Mouse (Mus musculus): ENCODE data around the gene Rtn4rl2. TPM values are rescaled to one million over a fixed set of nuclear protein-coding genes. Genes with fewer than 3 reads are reported as not detected.
A peak's percentile ranks its signal among the peaks of the same experiment; 100 is the strongest.
"Not testable (repeated sequence)": the region's sequence is repeated elsewhere in the genome, so short reads cannot be mapped to it uniquely, and the experiment has no call there.

The Rtn4rl2 gene
- polyA plus RNA-seq (2016; fragmentation: Nextera tagmentation; extraction: Ambion mirVana) = 9.5 and 14.7 TPM in 2 replicates

GRCm38 (mm10) chr2:84886234-84886731, at the start of gene Rtn4rl2:
Rtn4rl2 (minus strand) TSS chr2:84886710.
- H3K27me3 ChIP-seq (replicated peaks) = peaks cover 84% of the 10 kb centered on the region
- H3K4me2 ChIP-seq (replicated peaks) = peak within 1 kb of the TSS; percentile 91
- no peaks in the 10 kb centered on the region for H3K9me3 ChIP-seq
- peak within 1 kb of the TSS; percentile 55 for H3K4me3 ChIP-seq
- no peak within 1 kb of the TSS for H3K27ac ChIP-seq
- H3K4me1 ChIP-seq = peaks cover 49% of the 10 kb centered on the region
- WGBS = 0% methylated on average over 33 of the region's 35 CpGs
- no peaks in the 10 kb centered on the region for H3K36me3 ChIP-seq
- peak within 1 kb of the TSS; percentile 64 for H3K9ac ChIP-seq
- ATAC-seq (ENCODE audit: low FRiP score, low read depth) = peak; percentile 11

- H3K4me2 ChIP-seq (replicated peaks) = no peak overlapping the region
- H3K27me3 ChIP-seq (replicated peaks) = no peaks in the 10 kb centered on the region
- no peak overlapping the region for H3K9ac ChIP-seq
- no peaks in the 10 kb centered on the region; the same call in 1 of the 2 replicates for H3K4me1 ChIP-seq
- no peaks in the 10 kb centered on the region for H3K36me3 ChIP-seq
- H3K9me3 ChIP-seq = no peaks in the 10 kb centered on the region
- ATAC-seq (ENCODE audit: low FRiP score, low read depth) = no peak
- no peak overlapping the region for H3K4me3 ChIP-seq
- H3K27ac ChIP-seq = no peak overlapping the region
- 79% methylated on average over 5 of the region's 5 CpGs for WGBS
Measured at GRCm38 (mm10) chr2:84935065-84935464, 48.6 kb upstream of the Rtn4rl2 start.

DNA sequence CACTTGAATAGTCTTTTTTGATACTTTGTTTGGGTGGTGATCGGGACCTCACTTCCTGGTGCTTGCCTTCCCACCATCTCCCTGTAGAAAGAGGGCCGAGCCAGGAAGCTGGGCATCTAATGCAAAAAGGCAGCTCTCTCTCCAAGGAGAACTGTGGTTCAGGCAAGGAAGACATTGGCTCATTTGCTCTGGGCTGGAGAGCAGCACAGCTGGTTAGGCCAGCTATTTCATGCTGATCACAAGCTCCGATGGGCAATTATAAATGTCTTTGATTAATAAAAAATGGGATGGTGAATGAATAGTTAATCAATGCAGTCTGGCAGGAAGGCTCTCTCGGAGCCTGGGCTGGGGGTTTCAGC, 48.1 kb upstream of the Rtn4rl2 start:
- Histone ChIP-seq H3K36me3 (no peaks in the 10 kb centered on the region), H3K4me3 (no peak overlapping the region), H3K9me3 (no peaks in the 10 kb centered on the region), H3K27me3 (replicated peaks) (no peaks in the 10 kb centered on the region), H3K4me1 (no peaks in the 10 kb centered on the region; the same call in 1 of the 2 replicates), H3K27ac (no peak overlapping the region), H3K4me2 (replicated peaks) (no peak overlapping the region), H3K9ac (no peak overlapping the region)
- 65% methylated on average over 4 of the region's 4 CpGs for WGBS
- no peak for ATAC-seq (ENCODE audit: low FRiP score, low read depth)

GRCm38 (mm10) chr2:84933992-84934648, 47.6 kb upstream of the Rtn4rl2 start:
- Histone ChIP-seq H3K9me3 (no peaks in the 10 kb centered on the region), H3K4me2 (replicated peaks) (no peak overlapping the region), H3K36me3 (no peaks in the 10 kb centered on the region), H3K4me3 (no peak overlapping the region), H3K27ac (no peak overlapping the region), H3K27me3 (replicated peaks) (no peaks in the 10 kb centered on the region), H3K9ac (0 out of 2 replicates have a peak overlapping the region, but pooled peaks have one; percentile 13), H3K4me1 (no peaks in the 10 kb centered on the region; the same call in 1 of the 2 replicates)
- ATAC-seq (ENCODE audit: low FRiP score, low read depth) = no peak
- WGBS = 87% methylated on average over 8 of the region's 8 CpGs

- H3K9me3 ChIP-seq = no peaks in the 10 kb centered on the region
- H3K4me3 ChIP-seq = no peak overlapping the region
- H3K9ac ChIP-seq = no peak overlapping the region
- H3K36me3 ChIP-seq = no peaks in the 10 kb centered on the region
- ATAC-seq (ENCODE audit: low FRiP score, low read depth) = no peak
- H3K27me3 ChIP-seq (replicated peaks) = no peaks in the 10 kb centered on the region
- no peak overlapping the region for H3K4me2 ChIP-seq (replicated peaks)
- no peaks in the 10 kb centered on the region for H3K4me1 ChIP-seq
- WGBS = 95% methylated on average over 7 of the region's 7 CpGs
- H3K27ac ChIP-seq = no peak overlapping the region
Measured at GRCm38 (mm10) chr2:84930186-84930585, 43.7 kb upstream of the Rtn4rl2 start.

GRCm38 (mm10) chr2:84919601-84920108, 33.1 kb upstream of the Rtn4rl2 start:
- 90% methylated on average over 10 of the region's 10 CpGs for WGBS
- Histone ChIP-seq H3K4me2 (replicated peaks) (no peak overlapping the region), H3K9me3 (no peaks in the 10 kb centered on the region), H3K9ac (no peak overlapping the region), H3K27ac (no peak overlapping the region), H3K27me3 (replicated peaks) (no peaks in the 10 kb centered on the region), H3K36me3 (no peaks in the 10 kb centered on the region), H3K4me3 (no peak overlapping the region), H3K4me1 (no peaks in the 10 kb centered on the region)
- ATAC-seq (ENCODE audit: low FRiP score, low read depth) = no peak

- no peak overlapping the region for H3K9ac ChIP-seq
- H3K4me3 ChIP-seq = no peak overlapping the region
- H3K4me2 ChIP-seq (replicated peaks) = no peak overlapping the region
- no peaks in the 10 kb centered on the region for H3K4me1 ChIP-seq
- no peaks in the 10 kb centered on the region for H3K9me3 ChIP-seq
- 75% methylated on average over 3 of the region's 3 CpGs for whole genome bisulfite sequencing
- H3K36me3 ChIP-seq = no peaks in the 10 kb centered on the region
- no peak for ATAC-seq (ENCODE audit: low FRiP score, low read depth)
- no peaks in the 10 kb centered on the region for H3K27me3 ChIP-seq (replicated peaks)
- no peak overlapping the region for H3K27ac ChIP-seq
Measured at GRCm38 (mm10) chr2:84918188-84918587, 31.7 kb upstream of the Rtn4rl2 start.

GRCm38 (mm10) chr2:84916548-84917320, 30.2 kb upstream of the Rtn4rl2 start:
- no peak overlapping the region for H3K4me2 ChIP-seq (replicated peaks)
- H3K9ac ChIP-seq = no peak overlapping the region
- no peak overlapping the region for H3K4me3 ChIP-seq
- H3K4me1 ChIP-seq = no peaks in the 10 kb centered on the region
- ATAC-seq (ENCODE audit: low FRiP score, low read depth) = no peak
- 84% methylated on average over 8 of the region's 8 CpGs for WGBS
- H3K27ac ChIP-seq = no peak overlapping the region
- no peaks in the 10 kb centered on the region for H3K9me3 ChIP-seq
- no peaks in the 10 kb centered on the region for H3K36me3 ChIP-seq
- no peaks in the 10 kb centered on the region for H3K27me3 ChIP-seq (replicated peaks)

DNA sequence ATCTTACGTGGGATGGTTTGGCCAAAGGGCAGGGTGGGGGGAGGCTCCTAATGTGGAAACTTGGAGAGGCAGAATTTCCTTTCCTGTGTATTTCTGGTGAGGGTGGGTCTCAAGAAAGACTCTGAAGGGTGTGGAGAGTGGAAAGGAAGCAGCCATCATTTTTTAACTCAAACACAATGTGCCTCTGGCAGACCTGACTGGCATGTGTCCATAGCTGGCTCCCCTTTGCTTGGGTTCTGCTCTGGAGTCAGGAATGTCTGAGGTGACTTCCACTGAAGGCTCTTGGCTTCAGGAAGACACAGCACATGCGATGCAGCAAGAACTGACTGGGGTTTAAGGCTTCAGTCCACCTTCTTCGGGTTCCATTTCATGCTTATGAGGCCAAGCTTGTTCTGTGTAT, 28.8 kb upstream of the Rtn4rl2 start:
- no peak overlapping the region for H3K4me2 ChIP-seq (replicated peaks)
- no peak overlapping the region for H3K9ac ChIP-seq
- H3K27ac ChIP-seq = no peak overlapping the region
- WGBS = 82% methylated on average over 3 of the region's 3 CpGs
- no peaks in the 10 kb centered on the region for H3K9me3 ChIP-seq
- ATAC-seq (ENCODE audit: low FRiP score, low read depth) = no peak
- H3K4me1 ChIP-seq = no peaks in the 10 kb centered on the region
- no peaks in the 10 kb centered on the region for H3K36me3 ChIP-seq
- no peak overlapping the region for H3K4me3 ChIP-seq
- H3K27me3 ChIP-seq (replicated peaks) = no peaks in the 10 kb centered on the region

GRCm38 (mm10) chr2:84913881-84914280, 27.4 kb upstream of the Rtn4rl2 start:
- H3K36me3 ChIP-seq = no peaks in the 10 kb centered on the region
- H3K27me3 ChIP-seq (replicated peaks) = no peaks in the 10 kb centered on the region
- no peaks in the 10 kb centered on the region for H3K9me3 ChIP-seq
- no peaks in the 10 kb centered on the region for H3K4me1 ChIP-seq
- H3K4me3 ChIP-seq = no peak overlapping the region
- no peak overlapping the region for H3K9ac ChIP-seq
- no peak overlapping the region for H3K27ac ChIP-seq
- H3K4me2 ChIP-seq (replicated peaks) = no peak overlapping the region
- ATAC-seq (ENCODE audit: low FRiP score, low read depth) = no peak
- WGBS = 84% methylated on average over 5 of the region's 5 CpGs

- Histone ChIP-seq H3K4me3 (no peak overlapping the region), H3K27me3 (replicated peaks) (no peaks in the 10 kb centered on the region), H3K9ac (no peak overlapping the region), H3K27ac (no peak overlapping the region), H3K4me2 (replicated peaks) (no peak overlapping the region), H3K9me3 (no peaks in the 10 kb centered on the region), H3K4me1 (no peaks in the 10 kb centered on the region), H3K36me3 (no peaks in the 10 kb centered on the region)
- ATAC-seq (ENCODE audit: low FRiP score, low read depth) = no peak
- 53% methylated on average over 3 of the region's 3 CpGs for WGBS
Measured at GRCm38 (mm10) chr2:84912722-84913121, 26.2 kb upstream of the Rtn4rl2 start.

DNA sequence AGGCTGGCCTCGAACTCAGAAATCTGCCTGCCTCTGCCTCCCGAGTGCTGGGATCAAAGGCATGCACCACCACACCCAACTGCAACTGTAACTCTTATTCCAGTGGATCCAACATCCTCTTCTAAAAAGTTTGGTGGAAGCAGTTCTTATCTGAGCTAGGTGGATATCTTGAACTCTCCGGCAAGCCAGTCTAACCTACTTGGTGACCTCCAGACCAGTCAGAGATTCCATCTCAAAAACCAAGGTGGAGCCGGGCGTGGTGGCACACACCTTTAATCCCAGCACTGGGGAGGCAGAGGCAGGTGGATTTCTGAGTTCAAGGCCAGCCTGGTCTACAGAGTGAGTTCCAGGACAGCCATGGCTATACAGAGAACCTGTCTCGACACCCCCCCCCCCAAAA, 10.2 kb upstream of the Rtn4rl2 start:
- H3K4me3 ChIP-seq; H3K9me3 ChIP-seq; H3K9ac ChIP-seq; H3K27ac ChIP-seq; H3K4me2 ChIP-seq (replicated peaks); H3K36me3 ChIP-seq; H3K27me3 ChIP-seq (replicated peaks); H3K4me1 ChIP-seq; ATAC-seq (ENCODE audit: low FRiP score, low read depth): not testable (repeated sequence)
- 94% methylated on average over 6 of the region's 6 CpGs for WGBS

Data from neural tube, embryonic 12.5 days (tissue).